Mouse (Mus musculus): ENCODE data around the gene Ggt6.
"Not testable (repeated sequence)": the region's sequence is repeated elsewhere in the genome, so short reads cannot be mapped to it uniquely, and the experiment has no call there.

Gene Ggt6

GRCm38 (mm10) chr11:72419006-72419405, 16.3 kb upstream of the Ggt6 start:
- DNase-seq (ENCODE audit: low read depth, low spot score): no peak
- H3K36me3 ChIP-seq (ENCODE audit: control insufficient read depth, insufficient read depth, low read length, poor library complexity, severe bottlenecking): no peaks in the 10 kb centered on the region
- no peaks in the 10 kb centered on the region for H3K27me3 ChIP-seq (ENCODE audit: control insufficient read depth, insufficient read depth, low read length, poor library complexity, severe bottlenecking)

- no peaks in the 10 kb centered on the region for H3K36me3 ChIP-seq (ENCODE audit: control insufficient read depth, insufficient read depth, low read length, poor library complexity, severe bottlenecking)
- no peak for DNase-seq (ENCODE audit: low read depth, low spot score)
- H3K27me3 ChIP-seq (ENCODE audit: control insufficient read depth, insufficient read depth, low read length, poor library complexity, severe bottlenecking): no peaks in the 10 kb centered on the region
Observed at GRCm38 (mm10) chr11:72420460-72421122, 14.7 kb upstream of the Ggt6 start.

- no peaks in the 10 kb centered on the region for H3K36me3 ChIP-seq (ENCODE audit: control insufficient read depth, insufficient read depth, low read length, poor library complexity, severe bottlenecking)
- no peaks in the 10 kb centered on the region for H3K27me3 ChIP-seq (ENCODE audit: control insufficient read depth, insufficient read depth, low read length, poor library complexity, severe bottlenecking)
- DNase-seq (ENCODE audit: low read depth, low spot score): no peak
Observed at GRCm38 (mm10) chr11:72421518-72422278, 13.6 kb upstream of the Ggt6 start.

GRCm38 (mm10) chr11:72423686-72424085, 11.6 kb upstream of the Ggt6 start:
- H3K27me3 ChIP-seq (ENCODE audit: control insufficient read depth, insufficient read depth, low read length, poor library complexity, severe bottlenecking): no peaks in the 10 kb centered on the region
- H3K36me3 ChIP-seq (ENCODE audit: control insufficient read depth, insufficient read depth, low read length, poor library complexity, severe bottlenecking): no peaks in the 10 kb centered on the region
- no peak for DNase-seq (ENCODE audit: low read depth, low spot score)

GRCm38 (mm10) chr11:72425201-72425600, 10.1 kb upstream of the Ggt6 start:
- DNase-seq (ENCODE audit: low read depth, low spot score): no peak
- no peaks in the 10 kb centered on the region for H3K36me3 ChIP-seq (ENCODE audit: control insufficient read depth, insufficient read depth, low read length, poor library complexity, severe bottlenecking)
- no peaks in the 10 kb centered on the region for H3K27me3 ChIP-seq (ENCODE audit: control insufficient read depth, insufficient read depth, low read length, poor library complexity, severe bottlenecking)

- DNase-seq (ENCODE audit: low read depth, low spot score): peak; percentile 41
- H3K27me3 ChIP-seq (ENCODE audit: control insufficient read depth, insufficient read depth, low read length, poor library complexity, severe bottlenecking): no peaks in the 10 kb centered on the region
- no peaks in the 10 kb centered on the region for H3K36me3 ChIP-seq (ENCODE audit: control insufficient read depth, insufficient read depth, low read length, poor library complexity, severe bottlenecking)
Observed at GRCm38 (mm10) chr11:72426884-72427283, 8.4 kb upstream of the Ggt6 start.

GRCm38 (mm10) chr11:72428694-72429093, 6.6 kb upstream of the Ggt6 start:
- H3K36me3 ChIP-seq (ENCODE audit: control insufficient read depth, insufficient read depth, low read length, poor library complexity, severe bottlenecking): no peaks in the 10 kb centered on the region
- DNase-seq (ENCODE audit: low read depth, low spot score): peak; percentile 88
- H3K27me3 ChIP-seq (ENCODE audit: control insufficient read depth, insufficient read depth, low read length, poor library complexity, severe bottlenecking): no peaks in the 10 kb centered on the region

- peak; percentile 91 for DNase-seq (ENCODE audit: low read depth, low spot score)
- no peaks in the 10 kb centered on the region for H3K36me3 ChIP-seq (ENCODE audit: control insufficient read depth, insufficient read depth, low read length, poor library complexity, severe bottlenecking)
- H3K27me3 ChIP-seq (ENCODE audit: control insufficient read depth, insufficient read depth, low read length, poor library complexity, severe bottlenecking): no peaks in the 10 kb centered on the region
Observed at GRCm38 (mm10) chr11:72429288-72429690, 6.0 kb upstream of the Ggt6 start.

- H3K27me3 ChIP-seq (ENCODE audit: control insufficient read depth, insufficient read depth, low read length, poor library complexity, severe bottlenecking); DNase-seq (ENCODE audit: low read depth, low spot score); H3K36me3 ChIP-seq (ENCODE audit: control insufficient read depth, insufficient read depth, low read length, poor library complexity, severe bottlenecking): not testable (repeated sequence)
Observed at GRCm38 (mm10) chr11:72430311-72431068, 4.8 kb upstream of the Ggt6 start.

GRCm38 (mm10) chr11:72435694-72436045, 344 bp downstream of the Ggt6 start:
- no peak for DNase-seq (ENCODE audit: low read depth, low spot score)
- no peaks in the 10 kb centered on the region for H3K27me3 ChIP-seq (ENCODE audit: control insufficient read depth, insufficient read depth, low read length, poor library complexity, severe bottlenecking)
- H3K36me3 ChIP-seq (ENCODE audit: control insufficient read depth, insufficient read depth, low read length, poor library complexity, severe bottlenecking): no peaks in the 10 kb centered on the region

- no peaks in the 10 kb centered on the region for H3K36me3 ChIP-seq (ENCODE audit: control insufficient read depth, insufficient read depth, low read length, poor library complexity, severe bottlenecking)
- no peak for DNase-seq (ENCODE audit: low read depth, low spot score)
Observed at GRCm38 (mm10) chr11:72436271-72436670, 945 bp downstream of the Ggt6 start.

GRCm38 (mm10) chr11:72436756-72437650, 1.7 kb downstream of the Ggt6 start:
- no peak for DNase-seq (ENCODE audit: low read depth, low spot score)
- no peaks in the 10 kb centered on the region for H3K27me3 ChIP-seq (ENCODE audit: control insufficient read depth, insufficient read depth, low read length, poor library complexity, severe bottlenecking)
- no peaks in the 10 kb centered on the region for H3K36me3 ChIP-seq (ENCODE audit: control insufficient read depth, insufficient read depth, low read length, poor library complexity, severe bottlenecking)

More at GRCm38 (mm10) chr11:72436271-72436670, 945 bp downstream of the Ggt6 start:
- H3K27me3 ChIP-seq (ENCODE audit: control insufficient read depth, insufficient read depth, low read length, poor library complexity, severe bottlenecking): no peaks in the 10 kb centered on the region

- no peak for DNase-seq (ENCODE audit: low read depth, low spot score)
- no peaks in the 10 kb centered on the region for H3K27me3 ChIP-seq (ENCODE audit: control insufficient read depth, insufficient read depth, low read length, poor library complexity, severe bottlenecking)
- H3K36me3 ChIP-seq (ENCODE audit: control insufficient read depth, insufficient read depth, low read length, poor library complexity, severe bottlenecking): peaks cover 5% of the 10 kb centered on the region; the same call in 1 of the 2 replicates
Observed at GRCm38 (mm10) chr11:72438411-72438810, 3.1 kb downstream of the Ggt6 start.

GRCm38 (mm10) chr11:72440597-72440964, 5.3 kb downstream of the Ggt6 start:
- not testable (repeated sequence) for DNase-seq (ENCODE audit: low read depth, low spot score); H3K27me3 ChIP-seq (ENCODE audit: control insufficient read depth, insufficient read depth, low read length, poor library complexity, severe bottlenecking)
- H3K36me3 ChIP-seq (ENCODE audit: control insufficient read depth, insufficient read depth, low read length, poor library complexity, severe bottlenecking): peaks cover 13% of the 10 kb centered on the region
